Mouse (Mus musculus): ENCODE results near the gene Trmt11. TPM values are rescaled to one million over a fixed set of nuclear protein-coding genes. Genes with fewer than 3 reads are reported as not detected.
"Not testable (repeated sequence)": the region's sequence is repeated elsewhere in the genome, so short reads cannot be mapped to it uniquely, and the experiment has no call there.

Trmt11 gene
- polyA plus RNA-seq, 1 experiment from 2014 or later, result 24.3 TPM

DNA sequence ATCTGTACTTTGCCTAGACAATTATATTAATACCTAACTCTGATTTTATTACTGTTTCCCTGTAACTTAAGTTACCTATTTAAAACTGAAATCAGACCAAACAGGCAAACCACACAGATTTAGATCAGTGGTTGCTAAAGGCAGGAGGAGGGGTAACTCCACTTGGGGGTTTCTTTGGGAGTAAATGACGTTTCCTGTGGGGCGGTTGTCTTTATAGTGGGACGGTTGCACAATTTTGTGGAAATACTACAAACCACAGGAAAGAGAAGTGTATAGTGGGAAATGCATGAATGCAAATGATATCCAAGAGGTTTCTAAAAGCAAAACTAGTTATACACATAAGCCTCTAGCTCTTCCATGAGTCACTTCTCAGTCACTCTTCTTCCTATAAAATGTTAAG lies 50.6 kb downstream of the Trmt11 start:
- H3K4me3 ChIP-seq (replicated peaks; ENCODE audit: low read depth, low read length), result no peak overlapping the region
- no peak overlapping the region for H3K27ac ChIP-seq
- no peak for TF ChIP-seq CTCF (IDR thresholded peaks at IDR 0.05; ENCODE audit: low read depth)
- ATAC-seq (replicated peaks; ENCODE audit: low FRiP score, low read depth) (no peak), DNase-seq (ENCODE audit: low spot score) (no peak)
- no peaks in the 10 kb centered on the region for H3K4me1 ChIP-seq (replicated peaks; ENCODE audit: insufficient read depth, low read length)
- H3K27me3 ChIP-seq (ENCODE audit: insufficient read depth, low read length), result no peaks in the 10 kb centered on the region
- H3K36me3 ChIP-seq (ENCODE audit: insufficient read depth, low read length), result peaks cover 18% of the 10 kb centered on the region
- WGBS, result 78% methylated on average over 3 of the region's 3 CpGs
- no peak overlapping the region for H3K9ac ChIP-seq (ENCODE audit: low read depth, low read length)
- H3K4me2 ChIP-seq (ENCODE audit: low read length), result no peak overlapping the region
- H3K9me3 ChIP-seq (replicated peaks; ENCODE audit: low read length), result no peaks in the 10 kb centered on the region

DNA sequence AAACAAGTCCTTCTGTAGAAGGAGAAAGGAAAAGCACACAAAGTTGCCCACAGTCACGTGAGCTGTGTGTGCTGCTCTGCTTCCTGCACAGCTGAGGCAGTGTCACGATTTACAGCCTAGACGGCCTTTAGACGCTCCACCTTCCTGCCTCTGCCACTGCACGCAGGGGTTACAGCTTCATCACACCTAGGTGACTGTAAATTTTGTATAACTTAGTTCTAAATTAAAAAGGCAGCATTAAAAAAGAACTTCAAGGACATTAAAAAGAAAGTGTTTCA lies 62.1 kb downstream of the Trmt11 start:
- no peak overlapping the region for H3K4me2 ChIP-seq (ENCODE audit: low read length)
- H3K4me1 ChIP-seq (replicated peaks; ENCODE audit: insufficient read depth, low read length), result no peaks in the 10 kb centered on the region
- H3K27me3 ChIP-seq (ENCODE audit: insufficient read depth, low read length), result no peaks in the 10 kb centered on the region
- peaks cover 3% of the 10 kb centered on the region; the same call in 1 of the 2 replicates for H3K36me3 ChIP-seq (ENCODE audit: insufficient read depth, low read length)
- WGBS, result 35% methylated on average over 5 of the region's 5 CpGs
- H3K27ac ChIP-seq, result no peak overlapping the region
- no peak overlapping the region for H3K9ac ChIP-seq (ENCODE audit: low read depth, low read length)
- peak; percentile 8 for DNase-seq (ENCODE audit: low spot score)
- TF ChIP-seq CTCF (IDR thresholded peaks at IDR 0.05; ENCODE audit: low read depth), result no peak
- no peak for ATAC-seq (replicated peaks; ENCODE audit: low FRiP score, low read depth)
- no peak overlapping the region for H3K4me3 ChIP-seq (replicated peaks; ENCODE audit: low read depth, low read length)
- no peaks in the 10 kb centered on the region for H3K9me3 ChIP-seq (replicated peaks; ENCODE audit: low read length)

DNA sequence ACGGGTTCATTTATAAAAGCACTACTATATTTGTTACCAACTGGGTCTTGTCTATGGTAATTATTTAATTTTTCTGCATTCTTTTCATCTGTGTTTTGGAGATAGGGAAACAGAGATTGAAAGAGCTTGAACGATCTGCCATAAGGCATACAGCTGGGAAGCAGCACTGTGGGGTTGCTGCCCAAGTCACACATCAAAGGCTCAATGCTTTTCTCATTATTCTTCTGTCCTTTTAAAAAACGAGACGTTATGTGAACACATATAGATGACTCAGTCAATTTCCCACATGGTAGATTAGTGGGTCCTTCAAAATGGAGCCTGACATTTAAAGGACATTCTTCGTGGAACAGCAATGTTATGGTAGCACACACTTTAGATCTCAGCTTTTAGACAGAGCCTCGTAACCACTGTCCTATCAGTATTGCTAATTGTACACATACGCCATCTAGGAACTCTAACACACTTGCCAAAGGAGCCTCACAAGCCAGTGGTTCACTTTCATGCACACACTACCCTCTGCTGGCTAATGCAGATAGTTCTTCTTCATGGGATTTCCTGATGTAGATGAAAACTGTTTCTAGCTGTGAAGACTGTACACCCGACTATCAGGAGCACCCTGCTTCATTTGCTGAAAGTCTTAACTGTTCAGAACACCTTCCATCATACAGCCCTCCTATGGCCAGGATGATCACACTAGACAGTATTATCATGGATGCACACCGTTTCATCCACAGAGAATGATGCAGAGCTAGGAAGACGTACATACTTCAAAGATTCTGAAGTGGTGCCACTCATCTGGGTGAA lies 62.6 kb downstream of the Trmt11 start:
- 78% methylated on average over 10 of the region's 10 CpGs for WGBS
- TF ChIP-seq CTCF (IDR thresholded peaks at IDR 0.05; ENCODE audit: low read depth), result peak; percentile 70
- peak; percentile 72 for DNase-seq (ENCODE audit: low spot score)
- no peak overlapping the region for H3K4me2 ChIP-seq (ENCODE audit: low read length)
- H3K27ac ChIP-seq, result no peak overlapping the region
- H3K4me1 ChIP-seq (replicated peaks; ENCODE audit: insufficient read depth, low read length), result no peaks in the 10 kb centered on the region
- H3K4me3 ChIP-seq (replicated peaks; ENCODE audit: low read depth, low read length), result no peak overlapping the region
- H3K36me3 ChIP-seq (ENCODE audit: insufficient read depth, low read length), result peaks cover 3% of the 10 kb centered on the region; the same call in 1 of the 2 replicates
- H3K27me3 ChIP-seq (ENCODE audit: insufficient read depth, low read length), result no peaks in the 10 kb centered on the region
- H3K9ac ChIP-seq (ENCODE audit: low read depth, low read length), result no peak overlapping the region
- ATAC-seq (replicated peaks; ENCODE audit: low FRiP score, low read depth), result 0 out of 2 replicates have a peak, but pooled peaks have one; percentile 40
- no peaks in the 10 kb centered on the region for H3K9me3 ChIP-seq (replicated peaks; ENCODE audit: low read length)

DNA sequence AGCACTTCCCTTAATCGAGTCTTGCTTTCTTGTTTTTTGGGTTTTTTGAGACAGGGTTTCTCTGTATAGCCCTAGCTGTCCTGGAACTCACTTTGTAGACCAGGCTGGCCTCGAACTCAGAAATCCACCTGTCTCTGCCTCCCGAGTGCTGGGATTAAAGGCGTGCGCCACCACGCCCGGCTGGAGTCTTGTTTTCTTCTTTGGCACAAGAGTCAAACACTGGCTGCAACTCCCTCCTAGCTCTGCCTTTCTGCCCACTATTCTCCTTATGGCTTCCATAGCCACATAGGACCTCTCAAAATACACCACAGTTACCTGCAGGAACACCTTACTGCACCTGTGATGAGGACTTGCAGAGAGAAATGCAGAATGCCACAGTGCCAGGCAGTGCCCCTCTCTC lies 64.6 kb downstream of the Trmt11 start:
- H3K9ac ChIP-seq (ENCODE audit: low read depth, low read length); H3K9me3 ChIP-seq (replicated peaks; ENCODE audit: low read length); H3K36me3 ChIP-seq (ENCODE audit: insufficient read depth, low read length); ATAC-seq (replicated peaks; ENCODE audit: low FRiP score, low read depth); H3K4me3 ChIP-seq (replicated peaks; ENCODE audit: low read depth, low read length); H3K27me3 ChIP-seq (ENCODE audit: insufficient read depth, low read length); H3K27ac ChIP-seq; H3K4me2 ChIP-seq (ENCODE audit: low read length); H3K4me1 ChIP-seq (replicated peaks; ENCODE audit: insufficient read depth, low read length); DNase-seq (ENCODE audit: low spot score): not testable (repeated sequence)
- WGBS, result 94% methylated on average over 6 of the region's 7 CpGs

DNA sequence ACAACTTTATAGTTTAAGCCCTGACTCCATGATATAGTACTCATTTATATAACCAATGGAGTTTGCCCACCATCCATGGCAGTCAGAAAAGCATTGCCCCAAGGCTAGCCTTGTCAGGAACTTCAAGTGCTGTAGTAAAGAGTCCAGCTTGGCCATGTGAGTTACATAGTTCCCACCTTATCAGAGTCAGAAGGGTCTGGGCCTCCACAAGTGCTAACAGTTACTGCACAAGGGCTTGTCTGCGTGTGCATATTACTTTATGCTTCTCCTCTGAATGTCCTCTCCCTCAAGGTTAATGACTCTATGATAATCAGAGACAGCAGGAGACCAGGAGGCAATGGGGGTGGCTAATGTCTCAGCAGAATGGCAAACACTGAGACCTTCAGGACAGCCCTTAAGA lies 73.4 kb downstream of the Trmt11 start:
- 93% methylated on average over 1 of the region's 1 CpGs for WGBS
- Histone ChIP-seq H3K4me1 (replicated peaks; ENCODE audit: insufficient read depth, low read length) (no peaks in the 10 kb centered on the region), H3K27me3 (ENCODE audit: insufficient read depth, low read length) (no peaks in the 10 kb centered on the region), H3K4me3 (replicated peaks; ENCODE audit: low read depth, low read length) (no peak overlapping the region), H3K4me2 (ENCODE audit: low read length) (no peak overlapping the region), H3K36me3 (ENCODE audit: insufficient read depth, low read length) (no peaks in the 10 kb centered on the region), H3K9ac (ENCODE audit: low read depth, low read length) (no peak overlapping the region), H3K9me3 (replicated peaks; ENCODE audit: low read length) (no peaks in the 10 kb centered on the region), H3K27ac (no peak overlapping the region)
- no peak for ATAC-seq (replicated peaks; ENCODE audit: low FRiP score, low read depth)
- no peak for DNase-seq (ENCODE audit: low spot score)
- no peak for TF ChIP-seq CTCF (IDR thresholded peaks at IDR 0.05; ENCODE audit: low read depth)

DNA sequence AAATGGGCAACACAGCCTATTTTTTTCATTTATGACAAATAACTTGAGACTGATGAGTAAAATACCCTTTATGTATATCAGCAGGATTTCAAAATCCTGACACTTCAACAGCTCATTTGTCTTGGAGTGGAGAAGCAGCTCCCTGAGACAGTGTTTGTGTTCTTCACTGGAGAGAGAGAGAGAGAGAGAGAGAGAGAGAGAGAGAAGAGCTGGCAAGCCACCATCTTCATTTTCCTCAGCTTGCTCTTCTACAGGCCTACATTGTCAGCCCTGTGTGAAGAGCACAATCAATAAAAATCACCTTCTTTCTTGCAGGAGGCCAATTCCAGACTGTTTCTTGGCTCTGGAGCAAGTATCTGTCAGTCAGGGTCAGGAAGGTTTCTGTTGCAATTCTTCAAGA lies 78.8 kb downstream of the Trmt11 start:
- Histone ChIP-seq H3K4me2 (ENCODE audit: low read length) (no peak overlapping the region), H3K9ac (ENCODE audit: low read depth, low read length) (no peak overlapping the region), H3K4me3 (replicated peaks; ENCODE audit: low read depth, low read length) (no peak overlapping the region), H3K36me3 (ENCODE audit: insufficient read depth, low read length) (no peaks in the 10 kb centered on the region), H3K4me1 (replicated peaks; ENCODE audit: insufficient read depth, low read length) (0 out of 2 replicates have a peak, but pooled peaks cover 4% of the 10 kb centered on the region), H3K27ac (no peak overlapping the region), H3K9me3 (replicated peaks; ENCODE audit: low read length) (no peaks in the 10 kb centered on the region), H3K27me3 (ENCODE audit: insufficient read depth, low read length) (no peaks in the 10 kb centered on the region)
- ATAC-seq (replicated peaks; ENCODE audit: low FRiP score, low read depth), result no peak
- TF ChIP-seq CTCF (IDR thresholded peaks at IDR 0.05; ENCODE audit: low read depth), result no peak
- no peak for DNase-seq (ENCODE audit: low spot score)

DNA sequence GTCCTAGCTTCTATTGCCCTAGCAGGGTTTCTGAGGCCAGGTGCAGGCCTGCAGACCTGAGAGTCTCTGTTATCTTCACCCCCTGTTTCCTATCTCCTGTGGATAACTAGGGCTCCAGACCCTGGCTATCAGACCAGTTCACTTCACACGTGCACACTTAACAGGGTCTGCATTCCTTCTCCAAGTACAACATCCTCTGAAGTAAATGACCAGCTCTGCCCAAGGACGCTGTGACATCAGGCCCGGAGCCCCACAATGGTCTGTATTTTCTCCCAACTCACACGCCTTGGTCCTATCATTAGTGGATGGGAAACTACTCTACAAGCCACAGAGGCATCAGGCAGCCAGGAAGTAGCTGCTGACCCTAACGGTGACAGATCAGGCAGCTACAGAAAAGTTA lies 81.4 kb downstream of the Trmt11 start:
- H3K9me3 ChIP-seq (replicated peaks; ENCODE audit: low read length), result no peaks in the 10 kb centered on the region
- no peak for ATAC-seq (replicated peaks; ENCODE audit: low FRiP score, low read depth)
- no peaks in the 10 kb centered on the region for H3K27me3 ChIP-seq (ENCODE audit: insufficient read depth, low read length)
- H3K9ac ChIP-seq (ENCODE audit: low read depth, low read length), result no peak overlapping the region
- no peaks in the 10 kb centered on the region for H3K36me3 ChIP-seq (ENCODE audit: insufficient read depth, low read length)
- WGBS, result 87% methylated on average over 5 of the region's 5 CpGs
- 0 out of 2 replicates have a peak, but pooled peaks cover 4% of the 10 kb centered on the region for H3K4me1 ChIP-seq (replicated peaks; ENCODE audit: insufficient read depth, low read length)
- no peak for TF ChIP-seq CTCF (IDR thresholded peaks at IDR 0.05; ENCODE audit: low read depth)
- no peak overlapping the region for H3K27ac ChIP-seq
- no peak overlapping the region for H3K4me2 ChIP-seq (ENCODE audit: low read length)
- no peak for DNase-seq (ENCODE audit: low spot score)
- H3K4me3 ChIP-seq (replicated peaks; ENCODE audit: low read depth, low read length), result no peak overlapping the region
